In genomic region chr12:55302485-55303441, GRCm38 (mm10) we compare ENCODE assay signal across 8 mouse cellular contexts. TPM values are rescaled to one million over a fixed set of nuclear protein-coding genes. Genes with fewer than 3 reads are reported as not detected.
DNase-seq lines count a peak whose midpoint lies in the region; ATAC-seq and TF ChIP-seq lines count a peak whose summit lies in the region.

Gene Ppp2r3c, minus strand, starts transcription at chr12:55302998.

- TF ChIP-seq CTCF in MEL (IDR thresholded peaks at IDR 0.05 in 2 of 3, conservative IDR thresholded peaks at IDR 0.05 in 1 of 3; ENCODE audit: control insufficient read depth in 1 of 3, insufficient read depth in 1 of 3, low read depth in 2 of 3, low read length in 3 of 3, poor library complexity in 1 of 3, severe bottlenecking in 1 of 3), result no peak
- no peak for TF ChIP-seq CTCF in cerebellum, adult 2 months (IDR thresholded peaks at IDR 0.05; ENCODE audit: borderline replicate concordance, insufficient read depth, low read depth, low read length)
- TF ChIP-seq CTCF in forebrain, postnatal 0 days (IDR thresholded peaks at IDR 0.05; ENCODE audit: low read depth), result no peak

- H3K9me3 ChIP-seq in MEL (replicated peaks; ENCODE audit: insufficient read depth, low read length), result no peaks in the 10 kb centered on the region
- H3K9me3 ChIP-seq in forebrain, postnatal 0 days (ENCODE audit: low read length), result no peaks in the 10 kb centered on the region
- no peaks in the 10 kb centered on the region for H3K9me3 ChIP-seq in lung, embryonic 15.5 days

- peak within 1 kb of the TSS; percentile 87 to 91 for H3K4me3 ChIP-seq in MEL (ENCODE audit: control insufficient read depth in 1 of 2, insufficient read depth in 1 of 2, low read depth in 2 of 2, low read length in 2 of 2)
- H3K4me3 ChIP-seq in cerebellum, adult 2 months (replicated peaks; ENCODE audit: insufficient read depth, low read depth, low read length), result peak within 1 kb of the TSS; percentile 77
- peak within 1 kb of the TSS; percentile 69 for H3K4me3 ChIP-seq in forebrain, postnatal 0 days (ENCODE audit: low read depth, low read length)
- peak within 1 kb of the TSS; percentile 60 for H3K4me3 ChIP-seq in lung, embryonic 15.5 days

- WGBS in cerebellum, adult 2 months, result under 1% methylated on average over 55 of the region's 55 CpGs
- WGBS in forebrain, postnatal 0 days, result under 1% methylated on average over 55 of the region's 55 CpGs
- WGBS in lung, embryonic 15.5 days, result under 1% methylated on average over 55 of the region's 55 CpGs

- TF ChIP-seq RAD21 in MEL (IDR thresholded peaks at IDR 0.05; ENCODE audit: low read depth, low read length), result no peak

- peak; percentile 94 for ATAC-seq in forebrain, postnatal 0 days
- ATAC-seq in lung, embryonic 15.5 days (ENCODE audit: borderline replicate concordance, extremely low read depth, low FRiP score, low TSS enrichment), result peak; percentile 96

- TF ChIP-seq EP300 in MEL (IDR thresholded peaks at IDR 0.05; ENCODE audit: low read depth in 1 of 2, low read length in 2 of 2), result no peak

- no peaks in the 10 kb centered on the region for H3K27me3 ChIP-seq in MEL (ENCODE audit: control insufficient read depth in 1 of 2, insufficient read depth in 2 of 2, low read length in 2 of 2)
- no peaks in the 10 kb centered on the region for H3K27me3 ChIP-seq in cerebellum, adult 2 months (ENCODE audit: control insufficient read depth, insufficient read depth, low read length)
- H3K27me3 ChIP-seq in forebrain, postnatal 0 days (ENCODE audit: insufficient read depth, low read length), result no peaks in the 10 kb centered on the region
- no peaks in the 10 kb centered on the region for H3K27me3 ChIP-seq in lung, embryonic 15.5 days

- TF ChIP-seq POLR2A in MEL (IDR thresholded peaks at IDR 0.05; ENCODE audit: control insufficient read depth in 1 of 2, insufficient read depth in 1 of 2, low read depth in 1 of 2, low read length in 2 of 2, poor library complexity in 1 of 2), result peak; percentile 79 to 86
- peak; percentile 40; the same call in 1 of the 2 replicates for TF ChIP-seq POLR2A in cerebellum, adult 2 months (IDR thresholded peaks at IDR 0.05; ENCODE audit: borderline replicate concordance, insufficient read depth, low read length)

- peak within 1 kb of the TSS; percentile 87 for H3K9ac ChIP-seq in MEL (ENCODE audit: control insufficient read depth, low read depth, low read length, poor library complexity, severe bottlenecking)
- H3K9ac ChIP-seq in forebrain, postnatal 0 days, result peak within 1 kb of the TSS; percentile 62
- peak within 1 kb of the TSS; percentile 62 for H3K9ac ChIP-seq in lung, embryonic 15.5 days

- peaks cover 3 to 22% of the 10 kb centered on the region in 2 experiments; a peak in 3 of 4 replicates for H3K36me3 ChIP-seq in MEL (ENCODE audit: control insufficient read depth in 1 of 2, insufficient read depth in 2 of 2, low read length in 2 of 2)
- H3K36me3 ChIP-seq in forebrain, postnatal 0 days (ENCODE audit: insufficient read depth), result peaks cover 14% of the 10 kb centered on the region; the same call in 1 of the 2 replicates
- peaks cover 10% of the 10 kb centered on the region for H3K36me3 ChIP-seq in lung, embryonic 15.5 days

- peak within 1 kb of the TSS; percentile 72 for H3K4me2 ChIP-seq in forebrain, postnatal 0 days (ENCODE audit: low read depth)
- peak within 1 kb of the TSS; percentile 73 for H3K4me2 ChIP-seq in lung, embryonic 15.5 days

- peak within 1 kb of the TSS; percentile 93 for H3K27ac ChIP-seq in MEL (ENCODE audit: control insufficient read depth, low read depth, low read length)
- H3K27ac ChIP-seq in cerebellum, adult 2 months (ENCODE audit: insufficient read depth, low read length), result peak within 1 kb of the TSS; percentile 56; the same call in 1 of the 2 replicates
- H3K27ac ChIP-seq in forebrain, postnatal 0 days (ENCODE audit: low read depth, low read length), result peak within 1 kb of the TSS; percentile 85
- peak within 1 kb of the TSS; percentile 91 for H3K27ac ChIP-seq in lung, embryonic 15.5 days

- DNase-seq in MEL (ENCODE audit: low read depth, low spot score), result peak; percentile 99
- DNase-seq in cerebellum, adult 2 months, result peak; percentile 91 to 92
- peak; percentile 96 for DNase-seq in forebrain, postnatal 0 days
- peak; percentile 91 for DNase-seq in heart, postnatal 4 days
- peak; percentile 88 to 90 for DNase-seq in layer of hippocampus, adult 8-10 months (ENCODE audit: low spot score in 2 of 2)
- peak; percentile 88 for DNase-seq in ovary, adult 18-20 months (ENCODE audit: low spot score)
- DNase-seq in thymus, postnatal 0 days (ENCODE audit: low spot score), result peak; percentile 94

- peaks cover 19% of the 10 kb centered on the region for H3K79me2 ChIP-seq in MEL (ENCODE audit: control insufficient read depth, insufficient read depth, low read length, poor library complexity)

- peaks cover 5 to 15% of the 10 kb centered on the region in 2 experiments; a peak in 3 of 4 replicates for H3K4me1 ChIP-seq in MEL (ENCODE audit: control insufficient read depth in 1 of 2, insufficient read depth in 2 of 2, low read length in 2 of 2)
- peaks cover 3% of the 10 kb centered on the region; the same call in 1 of the 2 replicates for H3K4me1 ChIP-seq in cerebellum, adult 2 months (ENCODE audit: control insufficient read depth, insufficient read depth, low read length)
- peaks cover 27% of the 10 kb centered on the region for H3K4me1 ChIP-seq in forebrain, postnatal 0 days (ENCODE audit: insufficient read depth)
- H3K4me1 ChIP-seq in lung, embryonic 15.5 days, result peaks cover 24% of the 10 kb centered on the region

TF ChIP-seq in MEL, 35 proteins besides CTCF, POLR2A, EP300 and RAD21 (continues in another document):
- TF ChIP-seq ZKSCAN1 (IDR thresholded peaks at IDR 0.05; ENCODE audit: low read depth, low read length) (no peak), GABPA (IDR thresholded peaks at IDR 0.05; ENCODE audit: low read depth, low read length) (no peak), BHLHE40 (IDR thresholded peaks at IDR 0.05; ENCODE audit: borderline replicate concordance, low read depth, low read length) (peak; percentile 73), POLR2AphosphoS2 (IDR thresholded peaks at IDR 0.05; ENCODE audit: low read length) (peak; percentile 70), HCFC1 (IDR thresholded peaks at IDR 0.05; ENCODE audit: low read depth, low read length) (peak; percentile 97), POLR2AphosphoS5 (IDR thresholded peaks at IDR 0.05; ENCODE audit: borderline replicate concordance, low read depth, low read length) (no peak), ZMIZ1 (IDR thresholded peaks at IDR 0.05; ENCODE audit: low read depth, low read length) (peak; percentile 73), E2F4 (IDR thresholded peaks at IDR 0.05; ENCODE audit: borderline replicate concordance, low read depth, low read length) (peak; percentile 51; the same call in 1 of the 2 replicates), SMC3 (IDR thresholded peaks at IDR 0.05; ENCODE audit: low read depth, low read length) (no peak), MEF2A (IDR thresholded peaks at IDR 0.05; ENCODE audit: extremely low read depth, insufficient replicate concordance, low read depth, low read length, poor library complexity, severe bottlenecking) (no peak), JUND (IDR thresholded peaks at IDR 0.05; ENCODE audit: low read depth, low read length) (no peak), TBP (IDR thresholded peaks at IDR 0.05; ENCODE audit: low read depth, low read length) (peak; percentile 93), UBTF (IDR thresholded peaks at IDR 0.05; ENCODE audit: borderline replicate concordance, insufficient read depth, low read depth, low read length) (peak; percentile 99), ZC3H11A (IDR thresholded peaks at IDR 0.05; ENCODE audit: low read depth, low read length) (peak; percentile 96), USF2 (IDR thresholded peaks at IDR 0.05; ENCODE audit: borderline replicate concordance in 1 of 2, insufficient read depth in 1 of 2, low read depth in 1 of 2, low read length in 2 of 2) (no peak), TAL1 (IDR thresholded peaks at IDR 0.05; ENCODE audit: low read length) (no peak), SIN3A (IDR thresholded peaks at IDR 0.05; ENCODE audit: low read length) (peak; percentile 71), RCOR1 (IDR thresholded peaks at IDR 0.05; ENCODE audit: low read depth, low read length) (no peak), NELFE (IDR thresholded peaks at IDR 0.05; ENCODE audit: low read depth, low read length) (peak; percentile 75), MAFK (IDR thresholded peaks at IDR 0.05; ENCODE audit: borderline replicate concordance, low read depth, low read length) (no peak), TCF12 (IDR thresholded peaks at IDR 0.05; ENCODE audit: low read depth, low read length) (peak; percentile 60; the same call in 1 of the 2 replicates), NRF1 (IDR thresholded peaks at IDR 0.05; ENCODE audit: insufficient read depth, low read depth, low read length, poor library complexity, severe bottlenecking) (peak; percentile 82), ELF1 (IDR thresholded peaks at IDR 0.05; ENCODE audit: low read depth, low read length) (peak; percentile 94), MYC (IDR thresholded peaks at IDR 0.05; ENCODE audit: low read depth, low read length) (peak; percentile 93), KAT2A (conservative IDR thresholded peaks at IDR 0.05; ENCODE audit: low read depth, low read length) (peak; percentile 97), CHD2 (IDR thresholded peaks at IDR 0.05; ENCODE audit: low read length) (no peak), MXI1 (IDR thresholded peaks at IDR 0.05; ENCODE audit: low read depth, low read length) (peak; percentile 60), ZNF384 (IDR thresholded peaks at IDR 0.05; ENCODE audit: low read depth, low read length) (peak; percentile 6; the same call in 1 of the 2 replicates), CHD1 (IDR thresholded peaks at IDR 0.05; ENCODE audit: low read depth, low read length) (no peak; the same call in 1 of the 2 replicates), MYB (IDR thresholded peaks at IDR 0.05; ENCODE audit: low read depth, low read length) (no peak), MAZ (IDR thresholded peaks at IDR 0.05; ENCODE audit: low read depth, low read length) (no peak)

RNA-seq across cellular contexts. Expression of gene Ppp2r3c, which starts in this region (rescaled TPM):
- 10.9 and 12.6 TPM in 2 replicates for total RNA-seq in MEL (2012; rRNA removed)
- 10 to 100 TPM in 1 of 2 experiments, not detected in 1; 12.3 TPM for polyA plus RNA-seq in MEL (2012; ENCODE audit: insufficient read depth in 1 of 2, insufficient read length in 2 of 2, low read depth in 1 of 2, low replicate concordance in 2 of 2, missing spikeins in 1 of 2)
- 12.9 and 13.2 TPM in 2 replicates for polyA plus RNA-seq in cerebellum, adult 2 months (2012; rRNA removed)
- total RNA-seq in forebrain, postnatal 0 days (2014; rRNA removed), result 19.5 and 19.9 TPM in 2 replicates
- polyA plus RNA-seq in forebrain, postnatal 0 days (2015; fragmentation: Nextera tagmentation; extraction: Ambion mirVana), result 17.8 and 19.8 TPM in 2 replicates
- 10 to 100 TPM; 11.7 to 12.9 TPM for total RNA-seq in heart, postnatal 4 days (2021)
- total RNA-seq in layer of hippocampus, adult 8-10 months (2022), result 10 to 100 TPM; 12.3 to 15.4 (median 12.7) TPM
- 11.9 and 12.2 TPM in 2 replicates for polyA plus RNA-seq in lung, embryonic 15.5 days (2015; fragmentation: Nextera tagmentation; extraction: Ambion mirVana)
- 18.2 and 18.9 TPM in 2 replicates for polyA plus RNA-seq in thymus, postnatal 0 days (2015; fragmentation: Nextera tagmentation; extraction: Ambion mirVana)

Comparison
In these comparisons a context has a peak if more than half of its experiments do, and no peak if none do; other contexts are left out.
1. Peak in every context shown above with its lines: DNase-seq, ATAC-seq, H3K4me3 ChIP-seq and H3K27ac ChIP-seq.